In genomic region chr4:31290301-31290975, GRCm38 (mm10) we compare ENCODE assay signal across 17 mouse cellular contexts.
A peak's percentile ranks its signal among the peaks of the same experiment; 100 is the strongest.
DNase-seq lines count a peak whose midpoint lies in the region; ATAC-seq lines count a peak whose summit lies in the region.
"Had no signal": no experiment of that assay in that cellular context is flagged by ENCODE, and none has a peak within 500 bp of the region (broad histone marks: within the 10 kb centered on the region; RNA-seq: fewer than 3 reads in every experiment).

No protein-coding gene starts in this region.

- H3K4me2 ChIP-seq in heart, embryonic 13.5 days = peak overlapping the region; percentile 24; the same call in 1 of the 2 replicates
- H3K4me2 ChIP-seq in midbrain, embryonic 13.5 days (replicated peaks) = no peak overlapping the region
- H3K4me2 ChIP-seq in hindbrain, embryonic 14.5 days (replicated peaks) = no peak overlapping the region
- H3K4me2 ChIP-seq in neural tube, embryonic 13.5 days = peak overlapping the region; percentile 13; the same call in 1 of the 2 replicates
- H3K4me2 ChIP-seq in kidney, embryonic 16.5 days (replicated peaks; ENCODE audit: low read depth, low read length) = no peak overlapping the region
- H3K4me2 ChIP-seq: embryonic facial prominence, embryonic 12.5 days; forebrain, embryonic 12.5 days; midbrain, embryonic 12.5 days had no signal

- no peak for DNase-seq in heart, adult 18-20 months
- no peak for DNase-seq in midbrain, embryonic 10.5 days (ENCODE audit: low spot score)
- no peak for DNase-seq in hindbrain, embryonic 14.5 days (ENCODE audit: low spot score)
- DNase-seq in retina, postnatal 1 day = no peak
- DNase-seq: adrenal gland, postnatal 36 days; cerebellum, adult 18-20 months; kidney, postnatal 25 days; left cerebral cortex, postnatal 4 days; liver, postnatal 0 days; spleen, adult 18-20 months had no signal

- H3K36me3 ChIP-seq in heart, embryonic 13.5 days = no peaks in the 10 kb centered on the region
- H3K36me3 ChIP-seq in midbrain, embryonic 13.5 days = no peaks in the 10 kb centered on the region
- no peaks in the 10 kb centered on the region for H3K36me3 ChIP-seq in midbrain, embryonic 10.5 days
- H3K36me3 ChIP-seq in hindbrain, embryonic 14.5 days (replicated peaks; ENCODE audit: control insufficient read depth, insufficient read depth) = no peaks in the 10 kb centered on the region
- H3K36me3 ChIP-seq in neural tube, embryonic 13.5 days = no peaks in the 10 kb centered on the region
- no peaks in the 10 kb centered on the region for H3K36me3 ChIP-seq in kidney, embryonic 16.5 days (ENCODE audit: insufficient read depth, low read length)
- H3K36me3 ChIP-seq: embryonic facial prominence, embryonic 12.5 days; forebrain, embryonic 12.5 days; midbrain, embryonic 12.5 days had no signal

- no peak overlapping the region for H3K9ac ChIP-seq in heart, embryonic 13.5 days
- H3K9ac ChIP-seq in midbrain, embryonic 13.5 days (replicated peaks) = no peak overlapping the region
- no peak overlapping the region for H3K9ac ChIP-seq in hindbrain, embryonic 14.5 days
- no peak overlapping the region for H3K9ac ChIP-seq in neural tube, embryonic 13.5 days
- H3K9ac ChIP-seq in kidney, embryonic 16.5 days (replicated peaks; ENCODE audit: low read length) = no peak overlapping the region
- H3K9ac ChIP-seq: embryonic facial prominence, embryonic 12.5 days; forebrain, embryonic 12.5 days; liver, postnatal 0 days; midbrain, embryonic 12.5 days had no signal

- H3K27ac ChIP-seq in heart, embryonic 13.5 days (replicated peaks) = peak overlapping the region; percentile 76
- peak overlapping the region; percentile 30; the same call in 1 of the 2 replicates for H3K27ac ChIP-seq in midbrain, embryonic 13.5 days
- no peak overlapping the region for H3K27ac ChIP-seq in midbrain, embryonic 10.5 days (replicated peaks)
- peak overlapping the region; percentile 22; the same call in 1 of the 2 replicates for H3K27ac ChIP-seq in hindbrain, embryonic 14.5 days
- H3K27ac ChIP-seq in neural tube, embryonic 13.5 days (replicated peaks) = no peak overlapping the region
- H3K27ac ChIP-seq in kidney, embryonic 16.5 days (ENCODE audit: low read length) = no peak overlapping the region
- H3K27ac ChIP-seq: embryonic facial prominence, embryonic 12.5 days; forebrain, embryonic 12.5 days; midbrain, embryonic 12.5 days had no signal

- peak; percentile 25; the same call in 1 of the 2 replicates for ATAC-seq in heart, embryonic 13.5 days (ENCODE audit: extremely low read depth, insufficient number of reproducible peaks, low FRiP score, low TSS enrichment)
- 0 out of 2 replicates have a peak, but pooled peaks have one; percentile 43 for ATAC-seq in midbrain, embryonic 13.5 days
- peak; percentile 24; the same call in 1 of the 2 replicates for ATAC-seq in hindbrain, embryonic 14.5 days (ENCODE audit: low FRiP score)
- peak; percentile 43; the same call in 1 of the 2 replicates for ATAC-seq in neural tube, embryonic 13.5 days (ENCODE audit: low read depth)
- no peak for ATAC-seq in kidney, embryonic 16.5 days (ENCODE audit: low FRiP score, low TSS enrichment)
- ATAC-seq: liver, postnatal 0 days had no signal

- WGBS in heart, embryonic 13.5 days = 37% methylated on average over 5 of the region's 5 CpGs
- WGBS in midbrain, embryonic 13.5 days = 51% methylated on average over 5 of the region's 5 CpGs
- WGBS in midbrain, embryonic 10.5 days = 83% methylated on average over 5 of the region's 5 CpGs
- WGBS in hindbrain, embryonic 14.5 days = 25% methylated on average over 5 of the region's 5 CpGs
- 20% methylated on average over 5 of the region's 5 CpGs for WGBS in neural tube, embryonic 13.5 days
- WGBS in kidney, embryonic 16.5 days = 57% methylated on average over 5 of the region's 5 CpGs

- H3K27me3 ChIP-seq in heart, embryonic 13.5 days (replicated peaks) = no peaks in the 10 kb centered on the region
- no peaks in the 10 kb centered on the region for H3K27me3 ChIP-seq in midbrain, embryonic 13.5 days
- no peaks in the 10 kb centered on the region for H3K27me3 ChIP-seq in midbrain, embryonic 10.5 days (ENCODE audit: low read depth, poor library complexity, severe bottlenecking)
- no peaks in the 10 kb centered on the region for H3K27me3 ChIP-seq in hindbrain, embryonic 14.5 days (ENCODE audit: control insufficient read depth, insufficient read depth, low read length)
- no peaks in the 10 kb centered on the region for H3K27me3 ChIP-seq in neural tube, embryonic 13.5 days
- no peaks in the 10 kb centered on the region for H3K27me3 ChIP-seq in kidney, embryonic 16.5 days (ENCODE audit: insufficient read depth, low read length)
- H3K27me3 ChIP-seq: embryonic facial prominence, embryonic 12.5 days; forebrain, embryonic 12.5 days; midbrain, embryonic 12.5 days had no signal

- peaks cover 22% of the 10 kb centered on the region for H3K4me1 ChIP-seq in heart, embryonic 13.5 days
- H3K4me1 ChIP-seq in midbrain, embryonic 13.5 days (replicated peaks) = peaks cover 4% of the 10 kb centered on the region; the same call in 1 of the 2 replicates
- H3K4me1 ChIP-seq in midbrain, embryonic 10.5 days = no peaks in the 10 kb centered on the region
- H3K4me1 ChIP-seq in hindbrain, embryonic 14.5 days (replicated peaks; ENCODE audit: control insufficient read depth, insufficient read depth, low read length) = no peaks in the 10 kb centered on the region; the same call in 1 of the 2 replicates
- peaks cover 10% of the 10 kb centered on the region for H3K4me1 ChIP-seq in neural tube, embryonic 13.5 days (replicated peaks)
- no peaks in the 10 kb centered on the region for H3K4me1 ChIP-seq in kidney, embryonic 16.5 days (ENCODE audit: insufficient read depth, low read length)
- H3K4me1 ChIP-seq: embryonic facial prominence, embryonic 12.5 days; forebrain, embryonic 12.5 days; midbrain, embryonic 12.5 days had no signal

- H3K9me3 ChIP-seq in heart, embryonic 13.5 days = no peaks in the 10 kb centered on the region
- no peaks in the 10 kb centered on the region for H3K9me3 ChIP-seq in midbrain, embryonic 13.5 days
- no peaks in the 10 kb centered on the region for H3K9me3 ChIP-seq in midbrain, embryonic 10.5 days (replicated peaks)
- H3K9me3 ChIP-seq in hindbrain, embryonic 14.5 days (ENCODE audit: control insufficient read depth, low read length) = no peaks in the 10 kb centered on the region
- no peaks in the 10 kb centered on the region for H3K9me3 ChIP-seq in neural tube, embryonic 13.5 days
- no peaks in the 10 kb centered on the region for H3K9me3 ChIP-seq in kidney, embryonic 16.5 days (ENCODE audit: low read length)
- H3K9me3 ChIP-seq: embryonic facial prominence, embryonic 12.5 days; forebrain, embryonic 12.5 days; midbrain, embryonic 12.5 days had no signal

- H3K4me3 ChIP-seq in heart, embryonic 13.5 days = no peak overlapping the region
- no peak overlapping the region for H3K4me3 ChIP-seq in midbrain, embryonic 13.5 days (replicated peaks)
- H3K4me3 ChIP-seq in midbrain, embryonic 10.5 days = no peak overlapping the region
- H3K4me3 ChIP-seq in hindbrain, embryonic 14.5 days (replicated peaks; ENCODE audit: low read length) = no peak overlapping the region
- no peak overlapping the region for H3K4me3 ChIP-seq in neural tube, embryonic 13.5 days
- no peak overlapping the region for H3K4me3 ChIP-seq in kidney, embryonic 16.5 days (ENCODE audit: low read length)
- H3K4me3 ChIP-seq: embryonic facial prominence, embryonic 12.5 days; forebrain, embryonic 12.5 days; midbrain, embryonic 12.5 days had no signal

Comparison
In these comparisons a context has a peak if more than half of its experiments do, and no peak if none do; other contexts are left out.
1. H3K27ac ChIP-seq: peak in heart, embryonic 13.5 days (single experiment), midbrain, embryonic 13.5 days (single experiment) and hindbrain, embryonic 14.5 days (single experiment); none in midbrain, embryonic 10.5 days (single experiment), neural tube, embryonic 13.5 days (single experiment) and kidney, embryonic 16.5 days (single experiment).
2. H3K4me2 ChIP-seq: peak in heart, embryonic 13.5 days (single experiment) and neural tube, embryonic 13.5 days (single experiment); none in midbrain, embryonic 13.5 days (single experiment), hindbrain, embryonic 14.5 days (single experiment) and kidney, embryonic 16.5 days (single experiment).